Mouse (Mus musculus): ENCODE results near the gene Polr3b.

DNA sequence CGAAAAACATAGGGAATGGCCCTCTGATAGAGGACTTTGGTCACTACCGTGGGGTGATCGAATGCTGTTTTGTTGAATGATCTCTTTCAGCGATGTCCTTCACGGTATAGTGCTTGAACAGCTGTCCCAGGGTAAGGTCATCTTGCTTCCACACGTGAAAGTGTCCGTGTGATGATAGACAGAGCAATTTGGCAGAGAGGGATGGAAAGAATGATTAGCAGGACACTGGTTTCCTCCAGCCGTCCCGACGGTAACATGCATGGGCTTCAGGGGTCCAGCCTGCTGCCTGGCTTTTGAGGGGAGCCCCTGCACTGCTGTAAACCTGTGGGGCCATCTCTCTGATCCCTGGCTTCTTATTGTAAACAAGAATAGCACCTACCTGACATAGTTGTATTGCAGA, 43.4 kb upstream of the Polr3b start:
- no peak for TF ChIP-seq FLI1 (IDR thresholded peaks at IDR 0.05; ENCODE audit: low read length)
- no peak for TF ChIP-seq GATA1 (IDR thresholded peaks at IDR 0.05; ENCODE audit: borderline replicate concordance, low read length)

Measured in megakaryocyte, embryonic 14.5 days (primary cell).